8 mouse cellular contexts compared by ENCODE assay signal in genomic region chr3:90052351-90053241, GRCm38 (mm10). TPM values are rescaled to one million over a fixed set of nuclear protein-coding genes. Genes with fewer than 3 reads are reported as not detected.
DNase-seq lines count a peak whose midpoint lies in the region; ATAC-seq and TF ChIP-seq lines count a peak whose summit lies in the region.

TSS of gene Ubap2l (minus strand) at chr3:90052628.

- H3K27ac ChIP-seq in heart, embryonic 12.5 days (ENCODE audit: poor library complexity, severe bottlenecking): peak within 1 kb of the TSS; percentile 98
- peak within 1 kb of the TSS; percentile 96 for H3K27ac ChIP-seq in kidney, postnatal 0 days
- H3K27ac ChIP-seq in liver, embryonic 11.5 days (ENCODE audit: low read depth, low read length): peak within 1 kb of the TSS; percentile 97
- H3K27ac ChIP-seq in stomach, embryonic 14.5 days (ENCODE audit: low read length): peak within 1 kb of the TSS; percentile 97

- peaks cover 17% of the 10 kb centered on the region for H3K4me1 ChIP-seq in heart, embryonic 12.5 days (replicated peaks)
- peaks cover 11% of the 10 kb centered on the region; the same call in 1 of the 2 replicates for H3K4me1 ChIP-seq in kidney, postnatal 0 days (replicated peaks; ENCODE audit: insufficient read depth, low read length)
- peaks cover 9% of the 10 kb centered on the region for H3K4me1 ChIP-seq in liver, embryonic 11.5 days (replicated peaks; ENCODE audit: control insufficient read depth, insufficient read depth, low read length)
- H3K4me1 ChIP-seq in stomach, embryonic 14.5 days (ENCODE audit: control insufficient read depth, insufficient read depth, low read length): peaks cover 13% of the 10 kb centered on the region

- peak; percentile 87 for ATAC-seq in erythroid progenitor cell, adult 5-6 weeks (replicated peaks; ENCODE audit: low FRiP score, poor library complexity, severe bottlenecking)
- ATAC-seq in heart, embryonic 12.5 days (ENCODE audit: insufficient number of reproducible peaks, low FRiP score): peak; percentile 94
- ATAC-seq in kidney, postnatal 0 days (replicated peaks; ENCODE audit: low FRiP score, low read depth): peak; percentile 91
- peak; percentile 91 for ATAC-seq in liver, embryonic 11.5 days (replicated peaks; ENCODE audit: low FRiP score)
- peak; percentile 93 for ATAC-seq in stomach, embryonic 14.5 days (ENCODE audit: insufficient number of reproducible peaks, insufficient read depth, low FRiP score, low read depth)

- peaks cover 28% of the 10 kb centered on the region for H3K36me3 ChIP-seq in heart, embryonic 12.5 days
- H3K36me3 ChIP-seq in kidney, postnatal 0 days (ENCODE audit: insufficient read depth, low read length): peaks cover 21% of the 10 kb centered on the region
- H3K36me3 ChIP-seq in liver, embryonic 11.5 days (ENCODE audit: control insufficient read depth, insufficient read depth, low read length): peaks cover 15% of the 10 kb centered on the region; the same call in 1 of the 2 replicates
- peaks cover 25% of the 10 kb centered on the region for H3K36me3 ChIP-seq in stomach, embryonic 14.5 days (ENCODE audit: control insufficient read depth, insufficient read depth, low read length)

- peak within 1 kb of the TSS; percentile 97 for H3K9ac ChIP-seq in heart, embryonic 12.5 days
- H3K9ac ChIP-seq in kidney, postnatal 0 days (ENCODE audit: low read depth, low read length): peak within 1 kb of the TSS; percentile 92
- peak within 1 kb of the TSS; percentile 98 for H3K9ac ChIP-seq in liver, embryonic 11.5 days (ENCODE audit: low read depth, low read length)
- H3K9ac ChIP-seq in stomach, embryonic 14.5 days (replicated peaks; ENCODE audit: low read depth, low read length): peak within 1 kb of the TSS; percentile 95

- H3K27me3 ChIP-seq in heart, embryonic 12.5 days (replicated peaks): no peaks in the 10 kb centered on the region
- H3K27me3 ChIP-seq in kidney, postnatal 0 days (ENCODE audit: insufficient read depth, low read length): no peaks in the 10 kb centered on the region
- no peaks in the 10 kb centered on the region for H3K27me3 ChIP-seq in liver, embryonic 11.5 days (replicated peaks; ENCODE audit: control insufficient read depth, insufficient read depth, low read length)
- no peaks in the 10 kb centered on the region for H3K27me3 ChIP-seq in stomach, embryonic 14.5 days (ENCODE audit: control insufficient read depth, insufficient read depth, low read length)

- peak within 1 kb of the TSS; percentile 90 for H3K4me3 ChIP-seq in heart, embryonic 12.5 days
- peak within 1 kb of the TSS; percentile 70 for H3K4me3 ChIP-seq in kidney, postnatal 0 days (replicated peaks; ENCODE audit: low read depth, low read length)
- peak within 1 kb of the TSS; percentile 90 for H3K4me3 ChIP-seq in liver, embryonic 11.5 days (ENCODE audit: low read depth, low read length)
- H3K4me3 ChIP-seq in stomach, embryonic 14.5 days (ENCODE audit: low read depth, low read length): peak within 1 kb of the TSS; percentile 89

- no peaks in the 10 kb centered on the region for H3K9me3 ChIP-seq in heart, embryonic 12.5 days (replicated peaks)
- H3K9me3 ChIP-seq in kidney, postnatal 0 days (replicated peaks; ENCODE audit: low read length): no peaks in the 10 kb centered on the region
- H3K9me3 ChIP-seq in liver, embryonic 11.5 days (ENCODE audit: control insufficient read depth, low read length): no peaks in the 10 kb centered on the region
- no peaks in the 10 kb centered on the region for H3K9me3 ChIP-seq in stomach, embryonic 14.5 days (ENCODE audit: control insufficient read depth, low read depth, low read length)

- under 1% methylated on average over 70 of the region's 81 CpGs for WGBS in heart, embryonic 12.5 days
- WGBS in kidney, postnatal 0 days: under 1% methylated on average over 65 of the region's 81 CpGs
- under 1% methylated on average over 81 of the region's 81 CpGs for WGBS in liver, embryonic 11.5 days
- under 1% methylated on average over 81 of the region's 81 CpGs for WGBS in stomach, embryonic 14.5 days

- peak; percentile 100 for DNase-seq in CD4-positive helper T cell, adult 2 months (ENCODE audit: low read depth, low spot score)
- DNase-seq in brain, embryonic 18.5 days (ENCODE audit: low read depth, low spot score): peak; percentile 98
- peak; percentile 98 for DNase-seq in kidney, postnatal 0 days (ENCODE audit: low spot score)
- peak; percentile 98 for DNase-seq in liver, embryonic 11.5 days (ENCODE audit: low spot score)
- DNase-seq in naive thymus-derived CD4-positive, alpha-beta T cell, adult 2 months (ENCODE audit: low read depth): peak; percentile 98

- H3K4me2 ChIP-seq in heart, embryonic 12.5 days: peak within 1 kb of the TSS; percentile 71
- peak within 1 kb of the TSS; percentile 62 for H3K4me2 ChIP-seq in kidney, postnatal 0 days (ENCODE audit: low read length)
- H3K4me2 ChIP-seq in liver, embryonic 11.5 days: peak within 1 kb of the TSS; percentile 73
- H3K4me2 ChIP-seq in stomach, embryonic 14.5 days (replicated peaks; ENCODE audit: low read depth, low read length): peak within 1 kb of the TSS; percentile 63

- TF ChIP-seq CTCF in kidney, postnatal 0 days (IDR thresholded peaks at IDR 0.05; ENCODE audit: low read depth): peak; percentile 34; the same call in 1 of the 2 replicates

RNA-seq across cellular contexts. Expression of gene Ubap2l, which starts in this region (rescaled TPM):
- total RNA-seq in erythroid progenitor cell, adult 5-6 weeks (2015; ENCODE audit: low replicate concordance): 157 and 197 TPM in 2 replicates
- 107 and 126 TPM in 2 replicates for total RNA-seq in erythroid progenitor cell, adult 5-6 weeks (2017; ENCODE audit: low replicate concordance)
- 178 and 200 TPM in 2 replicates for polyA plus RNA-seq in heart, embryonic 12.5 days (2016; fragmentation: Nextera tagmentation; extraction: Ambion mirVana)
- 150 TPM in 2 replicates for polyA plus RNA-seq in kidney, postnatal 0 days (2015; fragmentation: Nextera tagmentation; extraction: Ambion mirVana)
- polyA plus RNA-seq in liver, embryonic 11.5 days (2014; fragmentation: Nextera tagmentation; extraction: Ambion mirVana): 220 and 229 TPM in 2 replicates
- 242 and 258 TPM in 2 replicates for polyA plus RNA-seq in stomach, embryonic 14.5 days (2014; fragmentation: Nextera tagmentation; extraction: Ambion mirVana)

Comparison
In these comparisons a context has a peak if more than half of its experiments do, and no peak if none do; other contexts are left out.
1. Peak in every context shown above with its lines: DNase-seq, ATAC-seq, H3K4me3 ChIP-seq and H3K27ac ChIP-seq.